Comparison of ENCODE assay signal across 8 mouse cellular contexts in genomic region chrX:13845858-13846652, GRCm38 (mm10). TPM values are rescaled to one million over a fixed set of nuclear protein-coding genes. Genes with fewer than 3 reads are reported as not detected.
A peak's percentile ranks its signal among the peaks of the same experiment; 100 is the strongest.
DNase-seq lines count a peak whose midpoint lies in the region; ATAC-seq lines count a peak whose summit lies in the region.

No protein-coding gene starts in this region.

- no peaks in the 10 kb centered on the region for H3K9me3 ChIP-seq in embryonic facial prominence, embryonic 13.5 days
- H3K9me3 ChIP-seq in heart, embryonic 13.5 days = no peaks in the 10 kb centered on the region
- H3K9me3 ChIP-seq in kidney, embryonic 16.5 days (ENCODE audit: low read length) = no peaks in the 10 kb centered on the region
- no peaks in the 10 kb centered on the region for H3K9me3 ChIP-seq in liver, embryonic 15.5 days (replicated peaks)
- no peaks in the 10 kb centered on the region for H3K9me3 ChIP-seq in neural tube, embryonic 13.5 days

- no peaks in the 10 kb centered on the region for H3K27me3 ChIP-seq in embryonic facial prominence, embryonic 13.5 days
- no peaks in the 10 kb centered on the region for H3K27me3 ChIP-seq in heart, embryonic 13.5 days (replicated peaks)
- no peaks in the 10 kb centered on the region for H3K27me3 ChIP-seq in kidney, embryonic 16.5 days (ENCODE audit: insufficient read depth, low read length)
- H3K27me3 ChIP-seq in liver, embryonic 15.5 days = peaks cover 14% of the 10 kb centered on the region
- no peaks in the 10 kb centered on the region for H3K27me3 ChIP-seq in neural tube, embryonic 13.5 days

- peak; percentile 29 for DNase-seq in CD4-positive, CD25-positive, alpha-beta regulatory T cell, adult 2 months (ENCODE audit: low read depth, low spot score)
- peak; percentile 14 for DNase-seq in adrenal gland, adult 8-10 months
- DNase-seq in thymus, postnatal 10 days (ENCODE audit: low spot score in 2 of 2) = peak; percentile 10 to 14

- no peaks in the 10 kb centered on the region for H3K4me1 ChIP-seq in embryonic facial prominence, embryonic 13.5 days
- H3K4me1 ChIP-seq in heart, embryonic 13.5 days = no peaks in the 10 kb centered on the region
- H3K4me1 ChIP-seq in kidney, embryonic 16.5 days (ENCODE audit: insufficient read depth, low read length) = no peaks in the 10 kb centered on the region
- H3K4me1 ChIP-seq in liver, embryonic 15.5 days (replicated peaks) = no peaks in the 10 kb centered on the region
- peaks cover 17% of the 10 kb centered on the region for H3K4me1 ChIP-seq in neural tube, embryonic 13.5 days (replicated peaks)

- WGBS in embryonic facial prominence, embryonic 13.5 days = 31% methylated on average over 39 of the region's 100 CpGs
- 8% methylated on average over 45 of the region's 100 CpGs for WGBS in heart, embryonic 13.5 days
- 15% methylated on average over 68 of the region's 100 CpGs for WGBS in kidney, embryonic 16.5 days
- 25% methylated on average over 84 of the region's 100 CpGs for WGBS in liver, embryonic 15.5 days (ENCODE audit: insufficient replicate concordance)
- WGBS in neural tube, embryonic 13.5 days = 16% methylated on average over 36 of the region's 100 CpGs

- H3K27ac ChIP-seq in embryonic facial prominence, embryonic 13.5 days = peak overlapping the region; percentile 88
- H3K27ac ChIP-seq in heart, embryonic 13.5 days (replicated peaks) = peak overlapping the region; percentile 86
- H3K27ac ChIP-seq in kidney, embryonic 16.5 days (ENCODE audit: low read length) = peak overlapping the region; percentile 85
- peak overlapping the region; percentile 61 for H3K27ac ChIP-seq in liver, embryonic 15.5 days (replicated peaks)
- H3K27ac ChIP-seq in neural tube, embryonic 13.5 days (replicated peaks) = peak overlapping the region; percentile 94

- H3K9ac ChIP-seq in embryonic facial prominence, embryonic 13.5 days = peak overlapping the region; percentile 79
- H3K9ac ChIP-seq in heart, embryonic 13.5 days = peak overlapping the region; percentile 87
- H3K9ac ChIP-seq in kidney, embryonic 16.5 days (replicated peaks; ENCODE audit: low read length) = peak overlapping the region; percentile 84
- peak overlapping the region; percentile 47 for H3K9ac ChIP-seq in liver, embryonic 15.5 days
- H3K9ac ChIP-seq in neural tube, embryonic 13.5 days = peak overlapping the region; percentile 85

- H3K4me3 ChIP-seq in embryonic facial prominence, embryonic 13.5 days = peak overlapping the region; percentile 59
- peak overlapping the region; percentile 69 for H3K4me3 ChIP-seq in heart, embryonic 13.5 days
- peak overlapping the region; percentile 68 for H3K4me3 ChIP-seq in kidney, embryonic 16.5 days (ENCODE audit: low read length)
- peak overlapping the region; percentile 63 for H3K4me3 ChIP-seq in liver, embryonic 15.5 days (replicated peaks)
- H3K4me3 ChIP-seq in neural tube, embryonic 13.5 days = peak overlapping the region; percentile 64

- ATAC-seq in embryonic facial prominence, embryonic 13.5 days (ENCODE audit: insufficient number of reproducible peaks, insufficient read depth, low FRiP score, low TSS enrichment, low read depth) = peak; percentile 54; the same call in 1 of the 2 replicates
- ATAC-seq in heart, embryonic 13.5 days (ENCODE audit: extremely low read depth, insufficient number of reproducible peaks, low FRiP score, low TSS enrichment) = peak; percentile 55
- ATAC-seq in kidney, embryonic 16.5 days (ENCODE audit: low FRiP score, low TSS enrichment) = peak; percentile 90
- peak; percentile 60 for ATAC-seq in liver, embryonic 15.5 days (ENCODE audit: insufficient read depth)
- peak; percentile 84 for ATAC-seq in neural tube, embryonic 13.5 days (ENCODE audit: low read depth)

- peak overlapping the region; percentile 59 for H3K4me2 ChIP-seq in embryonic facial prominence, embryonic 13.5 days
- peak overlapping the region; percentile 70 for H3K4me2 ChIP-seq in heart, embryonic 13.5 days
- H3K4me2 ChIP-seq in kidney, embryonic 16.5 days (replicated peaks; ENCODE audit: low read depth, low read length) = peak overlapping the region; percentile 55
- H3K4me2 ChIP-seq in liver, embryonic 15.5 days = peak overlapping the region; percentile 81
- peak overlapping the region; percentile 54 for H3K4me2 ChIP-seq in neural tube, embryonic 13.5 days

- no peaks in the 10 kb centered on the region for H3K36me3 ChIP-seq in embryonic facial prominence, embryonic 13.5 days
- H3K36me3 ChIP-seq in heart, embryonic 13.5 days = no peaks in the 10 kb centered on the region
- no peaks in the 10 kb centered on the region for H3K36me3 ChIP-seq in kidney, embryonic 16.5 days (ENCODE audit: insufficient read depth, low read length)
- no peaks in the 10 kb centered on the region for H3K36me3 ChIP-seq in liver, embryonic 15.5 days (replicated peaks)
- H3K36me3 ChIP-seq in neural tube, embryonic 13.5 days = no peaks in the 10 kb centered on the region

RNA-seq across cellular contexts. Expression of gene Cask, which starts 5.1 kb away (rescaled TPM):
- 10 to 100 TPM; 28.9 to 38.3 (median 33.7) TPM for total RNA-seq in adrenal gland, adult 8-10 months (2022)
- polyA plus RNA-seq in embryonic facial prominence, embryonic 13.5 days (2015; fragmentation: Nextera tagmentation; extraction: Ambion mirVana) = 16.5 and 17.0 TPM in 2 replicates
- polyA plus RNA-seq in heart, embryonic 13.5 days (2015; fragmentation: Nextera tagmentation; extraction: Ambion mirVana) = 6.1 and 6.4 TPM in 2 replicates
- 13.6 and 16.2 TPM in 2 replicates for polyA plus RNA-seq in kidney, embryonic 16.5 days (2015; fragmentation: Nextera tagmentation; extraction: Ambion mirVana)
- 1.0 and 1.3 TPM in 2 replicates for polyA plus RNA-seq in liver, embryonic 15.5 days (2015; fragmentation: Nextera tagmentation; extraction: Ambion mirVana)
- 37.6 and 42.5 TPM in 2 replicates for polyA plus RNA-seq in neural tube, embryonic 13.5 days (2015; fragmentation: Nextera tagmentation; extraction: Ambion mirVana)

Comparison
In these comparisons a context has a peak if more than half of its experiments do, and no peak if none do; other contexts are left out.
1. Peak in every context shown above with its lines: DNase-seq, ATAC-seq, H3K4me3 ChIP-seq and H3K27ac ChIP-seq.